Mouse (Mus musculus) midbrain, embryonic 11.5 days (tissue): Measurements from ENCODE around the gene Itgal. TPM values are rescaled to one million over a fixed set of nuclear protein-coding genes. Genes with fewer than 3 reads are reported as not detected.
A peak's percentile ranks its signal among the peaks of the same experiment; 100 is the strongest.

Experiments used
- ATAC-seq: fragments of 200-750 bp; cut with Nextera tagmentation; 2 replicates; pipeline ENCODE4 v1.8.0; 2017; ENCODE audit warnings: moderate TSS enrichment, moderate library complexity; ENCODE audit not compliant: low FRiP score
- DNase-seq: peaks from one replicate; pipeline ENCODE4 v3.0.0; 2015; ENCODE audit warnings: low spot score; ENCODE audit errors: missing footprints
- H3K27ac ChIP-seq: fragments of 300-500 bp; sonication (generic); 2 replicates; pipeline ENCODE4 v1.5.1; 2014; ENCODE audit warnings: low read depth, low read length
- H3K27me3 ChIP-seq: fragments of 300-500 bp; sonication (generic); 2 replicates; pipeline ENCODE4 v1.6.1; 2014; ENCODE audit warnings: mild to moderate bottlenecking, low read length, moderate library complexity, mixed read lengths; ENCODE audit not compliant: control insufficient read depth, insufficient read depth
- H3K36me3 ChIP-seq: fragments of 300-500 bp; sonication (generic); 2 replicates; pipeline ENCODE4 v1.6.1; 2014; ENCODE audit warnings: mild to moderate bottlenecking, low read length, moderate library complexity, mixed read lengths; ENCODE audit not compliant: control insufficient read depth, insufficient read depth
- H3K4me1 ChIP-seq: fragments of 300-500 bp; sonication (generic); 2 replicates; pipeline ENCODE4 v1.6.1; 2014; ENCODE audit warnings: low read length; ENCODE audit not compliant: control insufficient read depth, insufficient read depth
- H3K4me2 ChIP-seq: fragments of 300-500 bp; sonication (generic); 2 replicates; pipeline ENCODE4 v1.6.1; 2014; ENCODE audit warnings: mild to moderate bottlenecking, moderate library complexity
- H3K4me3 ChIP-seq: fragments of 300-500 bp; sonication (generic); 2 replicates; pipeline ENCODE4 v1.5.1; 2014; ENCODE audit warnings: low read depth, low read length
- H3K9ac ChIP-seq: fragments of 300-500 bp; sonication (generic); 2 replicates; pipeline ENCODE4 v1.6.1; 2014; ENCODE audit warnings: low read length
- H3K9me3 ChIP-seq: fragments of 300-500 bp; sonication (generic); 2 replicates; pipeline ENCODE4 v1.6.1; 2016; ENCODE audit warnings: low read length; ENCODE audit not compliant: control insufficient read depth
- WGBS: fragments of 180-500 bp; shearing (Covaris S2); extraction: QIAGEN DNeasy Blood & Tissue Kit; methylation state at CpG from one replicate; pipeline ENCODE4 v1.1.7; 2014; 5-methylcytosine and 5-hydroxymethylcytosine counted together
- polyA plus RNA-seq: library from polyadenylated mRNA; unstranded; fragments of >200 nt; fragmentation: Nextera tagmentation; extraction: Ambion mirVana; gene quantifications from 2 replicates; pipeline ENCODE4 v1.2.1, GENCODE M21; 2014

Gene Itgal
- polyA plus RNA-seq, 1 experiment from 2014 or later: 0.63 TPM

DNA sequence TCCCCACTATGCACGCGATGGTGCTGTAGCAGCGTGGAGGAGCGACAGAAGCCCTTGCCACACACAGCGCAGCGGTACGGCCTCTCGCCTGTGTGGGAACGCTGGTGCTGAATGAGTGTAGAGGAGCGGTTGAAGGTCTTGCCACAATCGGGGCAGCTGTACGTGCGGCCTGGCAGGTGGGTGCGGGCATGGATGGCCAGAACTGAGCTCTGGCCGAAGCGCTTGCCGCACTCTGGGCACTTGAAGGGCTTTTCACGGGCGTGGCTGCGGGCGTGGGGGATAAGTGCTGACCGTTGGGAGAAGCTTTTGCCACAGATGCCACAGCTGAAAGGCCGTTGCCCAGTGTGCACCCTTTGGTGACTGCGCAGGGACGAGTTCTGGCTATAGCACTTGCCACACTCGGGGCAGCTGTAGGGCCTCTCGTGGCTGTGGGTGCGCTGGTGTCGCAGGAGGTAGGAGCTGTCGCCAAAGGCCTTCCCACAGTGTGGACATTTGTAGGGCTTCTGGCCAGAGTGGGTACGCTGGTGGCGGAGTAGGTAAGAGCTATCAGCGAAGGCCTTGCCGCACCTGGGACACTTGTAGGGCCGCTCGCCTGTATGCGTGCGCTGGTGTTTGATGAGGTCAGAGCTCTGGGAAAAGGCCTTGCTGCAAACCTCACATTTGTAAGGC is 47.4 kb downstream of the Itgal start:
- no peaks in the 10 kb centered on the region for H3K9me3 ChIP-seq
- no peak for ATAC-seq
- no peaks in the 10 kb centered on the region for H3K36me3 ChIP-seq
- WGBS: 95% methylated on average over 38 of the region's 38 CpGs
- no peak overlapping the region for H3K27ac ChIP-seq
- no peak overlapping the region for H3K4me3 ChIP-seq
- DNase-seq: peak; percentile 71
- peaks cover 13% of the 10 kb centered on the region for H3K4me1 ChIP-seq
- H3K9ac ChIP-seq: no peak overlapping the region
- H3K27me3 ChIP-seq: no peaks in the 10 kb centered on the region
- H3K4me2 ChIP-seq: no peak overlapping the region

DNA sequence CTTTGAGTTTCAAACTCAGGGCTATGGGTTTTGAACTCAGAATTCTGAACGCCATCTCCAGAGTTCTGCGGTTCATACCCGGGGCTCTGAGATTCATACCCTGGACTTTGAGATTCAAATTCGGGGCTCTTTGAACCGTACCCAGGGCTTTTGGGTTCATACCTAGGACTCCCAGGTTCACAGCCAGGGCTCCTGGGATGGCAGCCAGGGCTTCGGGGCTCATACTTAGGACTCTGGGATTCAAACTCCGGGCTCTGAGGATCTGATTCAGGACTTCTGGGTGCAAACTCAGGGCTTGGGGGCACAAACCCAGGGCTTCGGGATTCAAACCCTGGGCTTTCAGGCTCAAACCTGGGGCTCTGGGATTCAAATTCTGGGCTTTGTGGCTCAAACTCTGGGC is 48.3 kb downstream of the Itgal start:
- 88% methylated on average over 8 of the region's 8 CpGs for WGBS
- ATAC-seq (no peak), DNase-seq (peak; percentile 51)
- Histone ChIP-seq H3K4me2 (peak overlapping the region; percentile 88), H3K36me3 (no peaks in the 10 kb centered on the region), H3K27me3 (no peaks in the 10 kb centered on the region), H3K4me3 (peak overlapping the region; percentile 94), H3K4me1 (peaks cover 13% of the 10 kb centered on the region), H3K9me3 (no peaks in the 10 kb centered on the region), H3K27ac (no peak overlapping the region), H3K9ac (peak overlapping the region; percentile 92)

DNA sequence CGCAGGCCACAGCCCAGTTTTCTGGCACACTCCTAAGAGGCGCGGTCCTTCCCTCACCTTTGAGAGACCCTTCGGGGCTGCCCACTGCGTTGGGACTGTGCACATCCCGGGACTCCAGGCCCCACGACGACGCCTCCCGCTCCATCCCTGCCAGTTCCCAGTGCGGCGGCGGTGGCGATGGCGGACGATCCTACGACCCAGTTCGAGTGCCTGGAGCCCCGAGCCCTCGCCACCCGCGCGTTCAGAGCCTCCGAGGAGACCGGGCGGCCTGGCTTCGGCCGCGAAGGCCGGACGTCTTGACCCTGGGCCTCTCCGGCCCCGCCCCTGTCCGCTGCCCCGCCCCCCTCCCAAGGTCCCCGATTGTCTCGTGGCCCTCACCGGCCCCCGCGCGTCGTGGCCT is 49.0 kb downstream of the Itgal start:
- H3K4me1 ChIP-seq: peaks cover 13% of the 10 kb centered on the region
- peak; percentile 62 for ATAC-seq
- no peak for DNase-seq
- H3K9me3 ChIP-seq: no peaks in the 10 kb centered on the region
- H3K36me3 ChIP-seq: no peaks in the 10 kb centered on the region
- peak overlapping the region; percentile 92 for H3K9ac ChIP-seq
- WGBS: under 1% methylated on average over 42 of the region's 42 CpGs
- H3K27ac ChIP-seq: peak overlapping the region; percentile 87
- no peaks in the 10 kb centered on the region for H3K27me3 ChIP-seq
- H3K4me2 ChIP-seq: peak overlapping the region; percentile 88
- peak overlapping the region; percentile 94 for H3K4me3 ChIP-seq

DNA sequence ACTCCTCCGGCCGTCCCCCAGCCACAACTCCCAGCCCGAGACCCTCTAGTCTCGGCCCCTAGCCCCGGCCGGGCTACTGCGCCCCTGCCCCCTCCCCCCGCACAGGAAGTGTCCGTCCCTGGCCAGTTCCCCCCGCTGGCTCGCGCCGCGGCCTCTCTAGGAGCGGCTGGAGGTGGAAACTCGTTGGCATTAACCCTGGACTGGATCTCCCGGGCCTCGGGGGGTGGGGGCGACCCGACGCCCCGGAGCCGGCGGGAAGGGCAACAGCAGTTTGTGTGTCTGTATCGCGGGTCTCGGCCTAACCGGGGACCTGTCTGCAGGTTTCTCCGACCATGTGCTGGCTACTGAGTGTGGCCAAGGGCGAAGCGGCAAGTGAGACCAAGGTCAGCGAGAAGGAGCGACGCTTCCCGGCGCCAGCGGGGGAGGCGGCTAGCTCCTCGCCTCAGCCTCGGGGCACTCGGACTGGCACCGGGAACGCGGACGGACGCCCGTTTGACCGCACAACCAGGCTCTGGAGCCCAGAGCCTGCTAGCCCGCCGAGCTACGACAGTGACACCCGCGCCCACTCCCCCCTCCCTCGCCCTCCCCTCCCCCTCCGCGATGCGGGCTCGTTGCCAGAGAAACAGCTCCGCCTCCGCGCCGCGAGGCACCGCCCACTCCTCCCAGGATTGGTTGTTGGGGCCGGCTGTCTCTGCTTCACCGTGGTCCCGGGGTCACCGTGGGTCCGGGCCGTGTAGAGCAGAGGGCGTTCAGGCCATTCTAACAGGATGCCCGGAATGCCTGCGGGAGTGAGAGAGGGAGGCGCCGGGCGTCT is 49.7 kb downstream of the Itgal start, which contains the start of gene Zfp768:
Gene Zfp768, minus strand, starts transcription at position 78 of the 814 bp plus-strand sequence.
- DNase-seq (peak; percentile 100), ATAC-seq (peak; percentile 94)
- peak within 1 kb of the TSS; percentile 92 for H3K9ac ChIP-seq
- H3K4me1 ChIP-seq: peaks cover 13% of the 10 kb centered on the region
- WGBS: under 1% methylated on average over 66 of the region's 76 CpGs
- no peaks in the 10 kb centered on the region for H3K9me3 ChIP-seq
- H3K4me3 ChIP-seq: peak within 1 kb of the TSS; percentile 94
- no peaks in the 10 kb centered on the region for H3K36me3 ChIP-seq
- H3K27ac ChIP-seq: peak within 1 kb of the TSS; percentile 87
- H3K27me3 ChIP-seq: no peaks in the 10 kb centered on the region
- H3K4me2 ChIP-seq: peak within 1 kb of the TSS; percentile 88

DNA sequence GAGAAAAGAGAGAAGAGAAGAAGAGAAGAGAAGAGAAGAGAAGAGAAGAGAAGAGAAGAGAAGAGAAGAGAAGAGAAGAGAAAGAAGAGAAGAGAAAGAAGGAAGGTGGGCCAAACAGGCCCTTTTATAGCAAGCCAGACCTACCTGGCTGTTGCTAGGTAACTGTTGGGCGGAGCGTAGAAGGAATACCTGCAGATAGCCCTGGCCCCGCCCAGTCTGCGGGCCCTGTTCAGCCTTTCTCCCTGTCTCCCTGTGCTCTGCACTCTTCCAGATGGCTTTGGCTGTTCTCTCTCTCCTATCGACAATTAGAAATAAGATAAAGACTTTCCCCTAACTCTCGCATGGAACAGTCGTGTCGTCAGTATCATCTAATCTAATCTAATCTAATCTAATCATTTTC is 50.6 kb downstream of the Itgal start:
- Histone ChIP-seq H3K9ac (no peak overlapping the region; the same call in 1 of the 2 replicates), H3K36me3 (no peaks in the 10 kb centered on the region), H3K9me3 (no peaks in the 10 kb centered on the region), H3K27me3 (no peaks in the 10 kb centered on the region), H3K4me2 (peak overlapping the region; percentile 88), H3K27ac (no peak overlapping the region; the same call in 1 of the 2 replicates), H3K4me3 (no peak overlapping the region), H3K4me1 (peaks cover 13% of the 10 kb centered on the region)
- DNase-seq (peak; percentile 77), ATAC-seq (no peak)
- 20% methylated on average over 8 of the region's 8 CpGs for WGBS

DNA sequence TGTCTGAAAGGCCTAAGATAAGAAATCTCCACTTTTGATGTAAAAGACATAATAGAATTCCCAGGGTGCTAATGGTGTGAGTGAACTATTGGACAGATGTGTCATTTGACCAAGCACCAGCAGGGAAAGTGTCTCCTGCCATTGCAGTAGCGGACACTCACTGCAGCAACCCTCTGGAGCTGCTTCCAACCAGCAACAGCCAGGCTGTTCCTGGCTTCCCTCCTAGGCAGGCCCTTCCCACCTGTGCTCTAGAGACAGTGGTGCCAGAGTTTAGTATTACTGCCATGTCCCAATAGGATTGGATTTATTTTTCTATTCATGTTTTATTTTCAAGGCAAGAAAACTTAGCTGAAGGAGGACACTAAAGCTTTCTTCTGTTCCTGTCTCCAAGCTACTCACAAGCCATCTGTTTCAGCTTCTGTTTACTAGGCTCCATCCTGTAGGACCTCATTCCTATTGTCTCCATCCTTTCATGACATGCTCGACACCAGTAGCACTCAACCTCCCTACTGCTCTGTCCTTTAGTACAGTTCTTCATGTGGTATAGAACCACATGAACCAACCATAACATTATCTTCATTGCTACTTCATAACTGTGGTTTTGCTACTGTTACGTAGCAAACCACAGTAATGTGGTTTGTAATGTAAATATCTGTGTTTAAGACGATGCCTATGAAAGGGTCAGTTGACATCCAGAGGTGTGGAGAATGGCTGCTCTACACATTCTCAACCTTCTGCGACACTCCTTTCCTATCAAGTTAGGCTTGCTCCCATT is 55.4 kb downstream of the Itgal start:
- Histone ChIP-seq H3K4me2 (no peak overlapping the region), H3K36me3 (no peaks in the 10 kb centered on the region)
- WGBS: 92% methylated on average over 5 of the region's 5 CpGs

DNA sequence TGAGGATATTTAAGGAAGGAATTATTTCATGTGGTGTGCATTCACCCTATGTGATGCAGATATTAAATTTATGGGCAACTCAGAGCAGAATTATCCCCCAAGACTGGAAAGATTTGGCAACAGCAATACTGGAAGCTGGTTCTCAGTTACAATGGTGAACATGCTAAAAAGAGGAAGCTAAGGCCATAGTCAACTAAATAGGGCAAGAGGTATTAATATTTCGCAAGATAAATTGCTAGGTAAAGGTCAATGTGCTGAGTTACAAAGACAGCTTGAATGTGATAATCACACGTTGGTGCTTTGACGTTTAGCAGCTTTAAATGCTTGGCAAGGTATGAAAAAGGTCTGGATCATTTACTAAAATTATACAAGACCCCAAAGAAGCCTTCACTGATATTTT is 59.7 kb downstream of the Itgal start:
- DNase-seq (no peak), ATAC-seq (no peak)
- H3K9ac ChIP-seq: no peak overlapping the region
- H3K4me2 ChIP-seq: no peak overlapping the region
- no peak overlapping the region for H3K27ac ChIP-seq
- no peaks in the 10 kb centered on the region for H3K9me3 ChIP-seq
- H3K4me3 ChIP-seq: no peak overlapping the region
- WGBS: 68% methylated on average over 3 of the region's 3 CpGs
- no peaks in the 10 kb centered on the region for H3K27me3 ChIP-seq
- H3K36me3 ChIP-seq: no peaks in the 10 kb centered on the region
- no peaks in the 10 kb centered on the region for H3K4me1 ChIP-seq

More for the DNA sequence above, 55.4 kb downstream of the Itgal start:
- peaks cover 4% of the 10 kb centered on the region; the same call in 1 of the 2 replicates for H3K4me1 ChIP-seq
- H3K4me3 ChIP-seq: no peak overlapping the region
- no peaks in the 10 kb centered on the region for H3K27me3 ChIP-seq
- DNase-seq (peak; percentile 41), ATAC-seq (no peak)
- no peak overlapping the region for H3K27ac ChIP-seq
- H3K9me3 ChIP-seq: no peaks in the 10 kb centered on the region
- no peak overlapping the region for H3K9ac ChIP-seq

DNA sequence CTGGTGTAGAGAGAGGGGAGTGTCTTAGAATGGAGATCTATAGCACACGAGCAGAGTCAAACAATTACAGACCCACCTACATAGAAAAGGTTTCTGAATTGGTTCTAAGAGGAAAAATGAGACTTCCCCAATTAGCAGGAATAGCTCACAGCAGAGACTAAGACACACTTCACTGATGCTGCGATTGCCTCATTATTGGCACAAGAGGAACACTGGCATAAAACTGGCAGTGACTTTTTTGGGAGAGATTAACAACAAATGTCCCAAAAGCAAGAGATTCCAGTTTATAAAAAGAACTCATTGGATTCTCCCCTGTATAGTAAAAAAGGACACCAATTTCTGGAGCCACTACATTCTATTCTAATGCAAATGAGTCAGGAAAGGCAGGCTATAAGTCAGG is 61.8 kb downstream of the Itgal start:
- Histone ChIP-seq H3K4me1 (no peaks in the 10 kb centered on the region), H3K9me3 (no peaks in the 10 kb centered on the region), H3K4me2 (no peak overlapping the region), H3K27me3 (no peaks in the 10 kb centered on the region; the same call in 1 of the 2 replicates), H3K36me3 (no peaks in the 10 kb centered on the region), H3K27ac (no peak overlapping the region), H3K4me3 (no peak overlapping the region), H3K9ac (no peak overlapping the region)
- ATAC-seq (no peak), DNase-seq (peak; percentile 35)
- WGBS: 72% methylated on average over 2 of the region's 2 CpGs
